Mouse (Mus musculus): ENCODE measurements around the gene Olfr1443. TPM values are rescaled to one million over a fixed set of nuclear protein-coding genes. Genes with fewer than 3 reads are reported as not detected.
"Not testable (repeated sequence)": the region's sequence is repeated elsewhere in the genome, so short reads cannot be mapped to it uniquely, and the experiment has no call there.

The Olfr1443 gene
- polyA plus RNA-seq, 1 experiment from 2014 or later: not detected

DNA sequence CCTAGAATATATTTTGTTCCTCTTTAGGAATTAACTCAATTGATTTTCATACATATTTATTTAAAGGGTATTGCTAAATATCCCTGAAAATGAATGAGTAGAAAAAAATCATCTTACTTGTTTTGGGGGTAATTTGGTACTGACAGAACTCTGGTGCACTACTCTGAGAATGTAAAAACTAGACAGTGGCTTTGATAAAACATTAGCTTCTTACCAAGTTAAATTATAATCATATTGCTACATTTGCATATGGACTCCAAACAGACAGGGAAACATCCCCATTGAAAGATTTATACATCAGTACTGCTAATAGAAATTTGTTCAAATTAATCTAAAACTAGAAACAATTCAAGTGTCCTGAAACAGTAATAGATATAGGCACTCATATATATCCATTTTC lies 7.3 kb downstream of the Olfr1443 start:
- H3K4me2 ChIP-seq (replicated peaks): no peak overlapping the region
- no peak for ATAC-seq (ENCODE audit: insufficient number of reproducible peaks, low FRiP score, low TSS enrichment, low read depth)
- H3K27ac ChIP-seq (replicated peaks): no peak overlapping the region
- H3K9me3 ChIP-seq (replicated peaks): no peaks in the 10 kb centered on the region
- no peaks in the 10 kb centered on the region for H3K4me1 ChIP-seq
- H3K27me3 ChIP-seq: no peaks in the 10 kb centered on the region
- H3K9ac ChIP-seq: no peak overlapping the region
- no peaks in the 10 kb centered on the region for H3K36me3 ChIP-seq
- H3K4me3 ChIP-seq (replicated peaks): no peak overlapping the region

GRCm38 (mm10) chr19:12695590-12695989 lies 17.7 kb downstream of the Olfr1443 start, which contains the start of gene Keg1:
Keg1 (plus strand) TSS chr19:12695786.
- 85% methylated on average over 3 of the region's 3 CpGs for WGBS
- Histone ChIP-seq H3K27me3 (no peaks in the 10 kb centered on the region), H3K36me3 (no peaks in the 10 kb centered on the region), H3K9me3 (replicated peaks) (no peaks in the 10 kb centered on the region), H3K4me2 (replicated peaks) (no peak within 1 kb of the TSS), H3K4me1 (no peaks in the 10 kb centered on the region), H3K4me3 (replicated peaks) (no peak within 1 kb of the TSS), H3K27ac (replicated peaks) (no peak within 1 kb of the TSS), H3K9ac (no peak within 1 kb of the TSS)
- no peak for ATAC-seq (ENCODE audit: insufficient number of reproducible peaks, low FRiP score, low TSS enrichment, low read depth)

GRCm38 (mm10) chr19:12696221-12696620 lies 18.3 kb downstream of the Olfr1443 start:
- Histone ChIP-seq H3K4me3 (replicated peaks) (no peak overlapping the region), H3K36me3 (no peaks in the 10 kb centered on the region)
- no peak for ATAC-seq (ENCODE audit: insufficient number of reproducible peaks, low FRiP score, low TSS enrichment, low read depth)

GRCm38 (mm10) chr19:12708458-12708857 lies 30.5 kb downstream of the Olfr1443 start:
- ATAC-seq (ENCODE audit: insufficient number of reproducible peaks, low FRiP score, low TSS enrichment, low read depth): no peak
- Histone ChIP-seq H3K27ac (replicated peaks) (no peak overlapping the region), H3K36me3 (no peaks in the 10 kb centered on the region), H3K4me1 (no peaks in the 10 kb centered on the region), H3K4me2 (replicated peaks) (no peak overlapping the region), H3K4me3 (replicated peaks) (no peak overlapping the region), H3K9ac (no peak overlapping the region), H3K27me3 (no peaks in the 10 kb centered on the region), H3K9me3 (replicated peaks) (no peaks in the 10 kb centered on the region)
- WGBS: 73% methylated on average over 2 of the region's 2 CpGs

More at GRCm38 (mm10) chr19:12696221-12696620, 18.3 kb downstream of the Olfr1443 start:
- Histone ChIP-seq H3K9me3 (replicated peaks) (no peaks in the 10 kb centered on the region), H3K9ac (no peak overlapping the region), H3K4me2 (replicated peaks) (no peak overlapping the region), H3K4me1 (no peaks in the 10 kb centered on the region), H3K27ac (replicated peaks) (no peak overlapping the region), H3K27me3 (no peaks in the 10 kb centered on the region)

DNA sequence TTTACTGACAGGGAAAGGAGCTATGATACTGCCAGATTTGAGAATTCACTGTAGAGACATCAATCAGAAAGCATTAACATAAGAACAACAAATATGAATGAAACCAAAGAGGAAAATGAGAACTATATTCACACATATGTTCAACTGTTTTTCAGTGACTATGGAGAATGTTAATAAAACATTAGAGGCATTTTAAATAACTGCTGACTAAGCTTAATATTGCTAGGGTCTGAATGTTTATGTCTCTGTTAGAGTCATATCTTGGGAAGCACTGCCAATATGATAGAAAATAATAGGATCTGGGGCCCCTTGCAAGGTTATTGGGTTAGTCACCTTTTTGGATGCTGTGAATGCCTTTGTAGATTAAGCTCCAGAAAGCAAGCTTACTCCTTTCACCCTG lies 31.1 kb downstream of the Olfr1443 start:
- no peak for ATAC-seq (ENCODE audit: insufficient number of reproducible peaks, low FRiP score, low TSS enrichment, low read depth)
- no peak overlapping the region for H3K27ac ChIP-seq (replicated peaks)
- no peak overlapping the region for H3K4me2 ChIP-seq (replicated peaks)
- no peaks in the 10 kb centered on the region for H3K27me3 ChIP-seq
- H3K9ac ChIP-seq: no peak overlapping the region
- H3K4me3 ChIP-seq (replicated peaks): no peak overlapping the region
- no peaks in the 10 kb centered on the region for H3K4me1 ChIP-seq
- H3K9me3 ChIP-seq (replicated peaks): no peaks in the 10 kb centered on the region
- H3K36me3 ChIP-seq: no peaks in the 10 kb centered on the region

DNA sequence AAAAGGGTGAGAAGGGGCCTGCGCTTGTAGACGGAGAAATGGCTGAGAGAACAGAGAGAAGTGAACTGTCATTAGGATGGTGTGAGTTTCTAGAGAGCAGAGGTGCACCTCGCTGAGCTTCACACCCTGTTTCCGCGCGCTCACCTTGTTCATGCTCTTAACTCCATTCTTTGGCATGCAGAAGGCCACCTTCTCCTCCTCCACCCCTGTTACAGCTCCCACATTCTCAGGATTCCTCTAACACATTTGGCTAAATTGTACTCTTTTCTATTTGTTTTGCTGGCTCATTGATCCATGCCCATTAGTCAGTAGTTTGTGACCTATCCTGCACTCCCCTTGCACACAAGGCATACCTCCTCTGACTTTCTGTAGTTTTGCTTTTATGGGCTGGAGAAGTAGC lies 41.3 kb downstream of the Olfr1443 start:
- Histone ChIP-seq H3K4me1 (no peaks in the 10 kb centered on the region), H3K4me2 (replicated peaks) (no peak overlapping the region), H3K27me3 (no peaks in the 10 kb centered on the region), H3K9me3 (replicated peaks) (no peaks in the 10 kb centered on the region), H3K27ac (replicated peaks) (no peak overlapping the region), H3K9ac (no peak overlapping the region), H3K4me3 (replicated peaks) (no peak overlapping the region), H3K36me3 (no peaks in the 10 kb centered on the region)
- 80% methylated on average over 6 of the region's 6 CpGs for WGBS
- no peak for ATAC-seq (ENCODE audit: insufficient number of reproducible peaks, low FRiP score, low TSS enrichment, low read depth)

- H3K4me3 ChIP-seq (replicated peaks): no peak overlapping the region
- no peaks in the 10 kb centered on the region for H3K27me3 ChIP-seq
- H3K27ac ChIP-seq (replicated peaks): no peak overlapping the region
- no peaks in the 10 kb centered on the region for H3K36me3 ChIP-seq
- no peak for ATAC-seq (ENCODE audit: insufficient number of reproducible peaks, low FRiP score, low TSS enrichment, low read depth)
- H3K9me3 ChIP-seq (replicated peaks): no peaks in the 10 kb centered on the region
- 54% methylated on average over 2 of the region's 2 CpGs for WGBS
- no peak overlapping the region for H3K4me2 ChIP-seq (replicated peaks)
- no peaks in the 10 kb centered on the region for H3K4me1 ChIP-seq
- no peak overlapping the region for H3K9ac ChIP-seq
Observed at GRCm38 (mm10) chr19:12720463-12720862, 42.6 kb downstream of the Olfr1443 start.

- WGBS: 87% methylated on average over 5 of the region's 5 CpGs
- not testable (repeated sequence) for ATAC-seq (ENCODE audit: insufficient number of reproducible peaks, low FRiP score, low TSS enrichment, low read depth); H3K4me3 ChIP-seq (replicated peaks); H3K9me3 ChIP-seq (replicated peaks); H3K27me3 ChIP-seq; H3K27ac ChIP-seq (replicated peaks); H3K4me1 ChIP-seq; H3K36me3 ChIP-seq; H3K4me2 ChIP-seq (replicated peaks); H3K9ac ChIP-seq
Observed at GRCm38 (mm10) chr19:12720919-12721318, 43.0 kb downstream of the Olfr1443 start.

GRCm38 (mm10) chr19:12721596-12721995 lies 43.7 kb downstream of the Olfr1443 start:
- not testable (repeated sequence) for H3K9ac ChIP-seq; H3K36me3 ChIP-seq; H3K4me2 ChIP-seq (replicated peaks); H3K4me1 ChIP-seq; H3K9me3 ChIP-seq (replicated peaks); ATAC-seq (ENCODE audit: insufficient number of reproducible peaks, low FRiP score, low TSS enrichment, low read depth); H3K27me3 ChIP-seq; H3K27ac ChIP-seq (replicated peaks); H3K4me3 ChIP-seq (replicated peaks)
- 95% methylated on average over 7 of the region's 7 CpGs for WGBS

GRCm38 (mm10) chr19:12722308-12722707 lies 44.4 kb downstream of the Olfr1443 start:
- Histone ChIP-seq H3K9ac (no peak overlapping the region), H3K4me2 (replicated peaks) (no peak overlapping the region), H3K9me3 (replicated peaks) (no peaks in the 10 kb centered on the region), H3K4me1 (no peaks in the 10 kb centered on the region), H3K27ac (replicated peaks) (no peak overlapping the region), H3K36me3 (no peaks in the 10 kb centered on the region), H3K4me3 (replicated peaks) (no peak overlapping the region), H3K27me3 (no peaks in the 10 kb centered on the region)
- no peak for ATAC-seq (ENCODE audit: insufficient number of reproducible peaks, low FRiP score, low TSS enrichment, low read depth)
- 62% methylated on average over 3 of the region's 3 CpGs for WGBS

- Histone ChIP-seq H3K36me3 (no peaks in the 10 kb centered on the region), H3K9me3 (replicated peaks) (no peaks in the 10 kb centered on the region), H3K9ac (no peak overlapping the region), H3K4me3 (replicated peaks) (no peak overlapping the region), H3K4me2 (replicated peaks) (no peak overlapping the region), H3K27me3 (no peaks in the 10 kb centered on the region), H3K4me1 (no peaks in the 10 kb centered on the region), H3K27ac (replicated peaks) (no peak overlapping the region)
- ATAC-seq (ENCODE audit: insufficient number of reproducible peaks, low FRiP score, low TSS enrichment, low read depth): no peak
- 74% methylated on average over 1 of the region's 1 CpGs for WGBS
Observed at GRCm38 (mm10) chr19:12725851-12726250, 47.9 kb downstream of the Olfr1443 start.

DNA sequence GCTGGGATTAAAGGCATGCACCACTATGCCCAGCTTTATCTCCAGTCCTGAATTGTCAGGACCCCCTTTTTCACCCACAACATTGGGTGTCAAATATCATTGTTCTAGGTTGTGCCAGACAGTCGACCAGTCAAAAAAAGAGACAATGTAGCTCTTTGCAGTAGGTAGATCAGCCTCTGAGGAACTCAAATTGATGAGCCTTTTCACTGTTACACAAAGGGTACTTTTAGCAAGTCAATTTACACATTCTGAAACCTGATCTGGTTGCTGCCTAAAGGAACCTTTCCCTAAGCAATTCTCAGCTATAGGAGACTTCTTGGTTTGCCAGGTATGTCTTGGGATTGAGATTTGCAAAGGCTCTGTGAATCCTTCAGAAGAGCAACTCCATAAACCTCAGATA lies 53.1 kb downstream of the Olfr1443 start:
- Histone ChIP-seq H3K36me3 (no peaks in the 10 kb centered on the region), H3K9ac (no peak overlapping the region), H3K9me3 (replicated peaks) (no peaks in the 10 kb centered on the region), H3K4me1 (no peaks in the 10 kb centered on the region), H3K4me2 (replicated peaks) (no peak overlapping the region), H3K27me3 (no peaks in the 10 kb centered on the region), H3K4me3 (replicated peaks) (no peak overlapping the region), H3K27ac (replicated peaks) (no peak overlapping the region)
- ATAC-seq (ENCODE audit: insufficient number of reproducible peaks, low FRiP score, low TSS enrichment, low read depth): no peak
- WGBS: 58% methylated on average over 1 of the region's 1 CpGs

All from embryonic facial prominence, embryonic 15.5 days (tissue).